Mouse (Mus musculus) forebrain, embryonic 13.5 days (tissue): ENCODE data around the gene Cep170b. TPM values are rescaled to one million over a fixed set of nuclear protein-coding genes. Genes with fewer than 3 reads are reported as not detected.

Experiments used
- ATAC-seq: fragments of 200-750 bp; cut with Nextera tagmentation; 2 replicates; pipeline ENCODE4 v1.8.0; 2017
- H3K27ac ChIP-seq: fragments of 300-500 bp; sonication (generic); 2 replicates; pipeline ENCODE4 v1.5.1; 2015; ENCODE audit warnings: inconsistent platforms, mild to moderate bottlenecking, moderate library complexity
- H3K27me3 ChIP-seq: fragments of 300-500 bp; sonication (generic); 2 replicates; pipeline ENCODE4 v1.6.1; 2015; ENCODE audit warnings: mild to moderate bottlenecking, inconsistent platforms
- H3K36me3 ChIP-seq: fragments of 300-500 bp; sonication (generic); 2 replicates; pipeline ENCODE4 v1.6.1; 2015; ENCODE audit warnings: mild to moderate bottlenecking, inconsistent platforms; ENCODE audit not compliant: poor library complexity, severe bottlenecking
- H3K4me1 ChIP-seq: fragments of 300-500 bp; sonication (generic); 2 replicates; pipeline ENCODE4 v1.6.1; 2015; ENCODE audit warnings: inconsistent platforms
- H3K4me2 ChIP-seq: fragments of 300-500 bp; sonication (generic); 2 replicates; pipeline ENCODE4 v1.6.1; 2015; ENCODE audit warnings: inconsistent platforms, mild to moderate bottlenecking, moderate library complexity
- H3K4me3 ChIP-seq: fragments of 300-500 bp; sonication (generic); 2 replicates; pipeline ENCODE4 v1.5.1; 2015; ENCODE audit warnings: mild to moderate bottlenecking, inconsistent platforms
- H3K9ac ChIP-seq: fragments of 300-500 bp; sonication (generic); 2 replicates; pipeline ENCODE4 v1.6.1; 2015; ENCODE audit warnings: mild to moderate bottlenecking, inconsistent platforms
- H3K9me3 ChIP-seq: fragments of 300-500 bp; sonication (generic); replicated peaks from 2 replicates; pipeline ENCODE4 v1.6.1; 2016; ENCODE audit warnings: inconsistent platforms
- WGBS: fragments of 180-500 bp; shearing (Covaris S2); methylation state at CpG from one replicate; pipeline ENCODE4 v1.1.7; 2015; 5-methylcytosine and 5-hydroxymethylcytosine counted together
- polyA plus RNA-seq: library from polyadenylated mRNA; unstranded; fragments of >200 nt; fragmentation: Nextera tagmentation; extraction: Ambion mirVana; gene quantifications from 2 replicates; pipeline ENCODE4 v1.2.1, GENCODE M21; 2015

The Cep170b gene
- polyA plus RNA-seq: 11.0 and 13.1 TPM in 2 replicates

GRCm38 (mm10) chr12:112720216-112720615 lies at the start of gene Cep170b:
Gene Cep170b (plus strand): TSS chr12:112720455.
- WGBS: 75% methylated on average over 6 of the region's 6 CpGs

GRCm38 (mm10) chr12:112670718-112671393 lies 49.4 kb upstream of the Cep170b start:
- H3K4me1 ChIP-seq: peaks cover 76% of the 10 kb centered on the region
- no peaks in the 10 kb centered on the region for H3K9me3 ChIP-seq
- no peaks in the 10 kb centered on the region for H3K27me3 ChIP-seq
- WGBS: 51% methylated on average over 9 of the region's 9 CpGs
- no peak overlapping the region for H3K27ac ChIP-seq
- peak overlapping the region; percentile 92; the same call in 1 of the 2 replicates for H3K4me2 ChIP-seq
- H3K9ac ChIP-seq: peak overlapping the region; percentile 100
- no peak for ATAC-seq
- peaks cover 61% of the 10 kb centered on the region for H3K36me3 ChIP-seq
- H3K4me3 ChIP-seq: no peak overlapping the region

More at GRCm38 (mm10) chr12:112720216-112720615, at the start of gene Cep170b:
- H3K27me3 ChIP-seq: peaks cover 30% of the 10 kb centered on the region
- H3K9me3 ChIP-seq: no peaks in the 10 kb centered on the region
- peak within 1 kb of the TSS; percentile 84 for H3K4me3 ChIP-seq
- peaks cover 32% of the 10 kb centered on the region for H3K4me1 ChIP-seq
- H3K36me3 ChIP-seq: no peaks in the 10 kb centered on the region
- no peak for ATAC-seq
- H3K4me2 ChIP-seq: peak within 1 kb of the TSS; percentile 98
- no peak within 1 kb of the TSS for H3K9ac ChIP-seq
- no peak within 1 kb of the TSS for H3K27ac ChIP-seq

- H3K4me2 ChIP-seq: peak overlapping the region; percentile 92
- peak overlapping the region; percentile 100 for H3K9ac ChIP-seq
- H3K27me3 ChIP-seq: no peaks in the 10 kb centered on the region
- WGBS: 82% methylated on average over 7 of the region's 7 CpGs
- peaks cover 51% of the 10 kb centered on the region for H3K36me3 ChIP-seq
- H3K9me3 ChIP-seq: no peaks in the 10 kb centered on the region
- no peak for ATAC-seq
- 0 out of 2 replicates have a peak overlapping the region, but pooled peaks have one; percentile 92 for H3K27ac ChIP-seq
- H3K4me3 ChIP-seq: peak overlapping the region; percentile 98; the same call in 1 of the 2 replicates
- H3K4me1 ChIP-seq: peaks cover 66% of the 10 kb centered on the region
These were observed 48.4 kb upstream of the Cep170b start for GRCm38 (mm10) chr12:112671891-112672290.

GRCm38 (mm10) chr12:112672744-112673575 lies 47.3 kb upstream of the Cep170b start:
- ATAC-seq: peak; percentile 14
- Histone ChIP-seq H3K27ac (peak overlapping the region; percentile 92), H3K9ac (peak overlapping the region; percentile 100), H3K36me3 (peaks cover 40% of the 10 kb centered on the region), H3K9me3 (no peaks in the 10 kb centered on the region), H3K4me3 (peak overlapping the region; percentile 98), H3K4me1 (peaks cover 62% of the 10 kb centered on the region), H3K4me2 (peak overlapping the region; percentile 92), H3K27me3 (peaks cover 10% of the 10 kb centered on the region)
- WGBS: 7% methylated on average over 21 of the region's 21 CpGs

GRCm38 (mm10) chr12:112673576-112674091 lies 46.6 kb upstream of the Cep170b start:
- peak overlapping the region; percentile 98 for H3K4me3 ChIP-seq
- peak overlapping the region; percentile 100 for H3K9ac ChIP-seq
- ATAC-seq: peak; percentile 39
- peak overlapping the region; percentile 92 for H3K27ac ChIP-seq
- H3K27me3 ChIP-seq: peaks cover 16% of the 10 kb centered on the region
- H3K9me3 ChIP-seq: no peaks in the 10 kb centered on the region
- peaks cover 66% of the 10 kb centered on the region for H3K4me1 ChIP-seq
- WGBS: under 1% methylated on average over 41 of the region's 68 CpGs
- peaks cover 34% of the 10 kb centered on the region for H3K36me3 ChIP-seq
- peak overlapping the region; percentile 92 for H3K4me2 ChIP-seq

- Histone ChIP-seq H3K4me1 (peaks cover 66% of the 10 kb centered on the region), H3K27ac (peak within 1 kb of the TSS; percentile 92), H3K4me2 (peak within 1 kb of the TSS; percentile 92), H3K4me3 (peak within 1 kb of the TSS; percentile 98), H3K36me3 (peaks cover 26% of the 10 kb centered on the region), H3K9ac (peak within 1 kb of the TSS; percentile 100), H3K9me3 (no peaks in the 10 kb centered on the region), H3K27me3 (peaks cover 24% of the 10 kb centered on the region)
- 2% methylated on average over 18 of the region's 70 CpGs for WGBS
- ATAC-seq: peak; percentile 20
These were observed 45.9 kb upstream of the Cep170b start, which contains the start of gene Akt1 for GRCm38 (mm10) chr12:112674132-112675011. Gene Akt1 (minus strand): TSS chr12:112674884.

- Histone ChIP-seq H3K36me3 (peaks cover 15% of the 10 kb centered on the region), H3K9ac (peak overlapping the region; percentile 100), H3K4me1 (peaks cover 68% of the 10 kb centered on the region), H3K27me3 (peaks cover 34% of the 10 kb centered on the region), H3K9me3 (no peaks in the 10 kb centered on the region), H3K4me2 (peak overlapping the region; percentile 92), H3K4me3 (peak overlapping the region; percentile 98), H3K27ac (peak overlapping the region; percentile 92)
- 15% methylated on average over 18 of the region's 18 CpGs for WGBS
- ATAC-seq: peak; percentile 29
These were observed 44.8 kb upstream of the Cep170b start for GRCm38 (mm10) chr12:112675245-112676035.

- Histone ChIP-seq H3K9me3 (no peaks in the 10 kb centered on the region), H3K9ac (no peak overlapping the region), H3K27ac (no peak overlapping the region), H3K4me1 (peaks cover 52% of the 10 kb centered on the region), H3K4me2 (no peak overlapping the region), H3K4me3 (no peak overlapping the region), H3K27me3 (peaks cover 46% of the 10 kb centered on the region), H3K36me3 (no peaks in the 10 kb centered on the region)
- 56% methylated on average over 5 of the region's 5 CpGs for WGBS
- no peak for ATAC-seq
These were observed 43.2 kb upstream of the Cep170b start for GRCm38 (mm10) chr12:112677076-112677475.

GRCm38 (mm10) chr12:112677943-112678554 lies 42.2 kb upstream of the Cep170b start:
- Histone ChIP-seq H3K4me3 (peak overlapping the region; percentile 59), H3K9ac (peak overlapping the region; percentile 71; the same call in 1 of the 2 replicates), H3K27ac (no peak overlapping the region), H3K4me2 (peak overlapping the region; percentile 95), H3K9me3 (no peaks in the 10 kb centered on the region), H3K36me3 (no peaks in the 10 kb centered on the region), H3K4me1 (peaks cover 42% of the 10 kb centered on the region), H3K27me3 (peaks cover 46% of the 10 kb centered on the region)
- ATAC-seq: no peak
- WGBS: 16% methylated on average over 19 of the region's 19 CpGs

GRCm38 (mm10) chr12:112678555-112679026 lies 41.7 kb upstream of the Cep170b start, which contains the start of gene Zbtb42:
Gene Zbtb42 (plus strand): TSS chr12:112678828.
- Histone ChIP-seq H3K9ac (peak within 1 kb of the TSS; percentile 71), H3K4me1 (peaks cover 41% of the 10 kb centered on the region), H3K4me3 (peak within 1 kb of the TSS; percentile 59), H3K27me3 (peaks cover 46% of the 10 kb centered on the region), H3K9me3 (no peaks in the 10 kb centered on the region), H3K36me3 (no peaks in the 10 kb centered on the region), H3K4me2 (peak within 1 kb of the TSS; percentile 95), H3K27ac (no peak within 1 kb of the TSS)
- peak; percentile 23; the same call in 1 of the 2 replicates for ATAC-seq
- WGBS: 1% methylated on average over 57 of the region's 60 CpGs
